Mouse (Mus musculus) liver, embryonic 14.5 days (tissue): Measurements from ENCODE around the gene 1700025C18Rik. TPM values are rescaled to one million over a fixed set of nuclear protein-coding genes. Genes with fewer than 3 reads are reported as not detected.

Source experiments
- ATAC-seq: fragments of 200-750 bp; cut with Nextera tagmentation; 2 replicates; pipeline ENCODE4 v1.8.0; 2017; ENCODE audit warnings: moderate number of reproducible peaks, mild to moderate bottlenecking, moderate library complexity; ENCODE audit not compliant: insufficient read depth
- DNase-seq, 3 experiments: peaks; one replicate each; pipeline ENCODE4 v3.0.0-alpha.2; 2012 to 2013; ENCODE audit warnings: low read depth in 3 of 3, low spot score in 3 of 3
- H3K27ac ChIP-seq: fragments of 300-500 bp; sonication (generic); 2 replicates; pipeline ENCODE4 v1.5.1; 2014; ENCODE audit warnings: moderate library complexity, mild to moderate bottlenecking, control low read depth, inconsistent platforms
- H3K27me3 ChIP-seq: fragments of 300-500 bp; sonication (generic); 2 replicates; pipeline ENCODE4 v1.6.1; 2014; ENCODE audit warnings: mild to moderate bottlenecking, low read length, moderate library complexity; ENCODE audit not compliant: control insufficient read depth, insufficient read depth
- H3K36me3 ChIP-seq: fragments of 300-500 bp; sonication (generic); replicated peaks from 2 replicates; pipeline ENCODE4 v1.6.1; 2014; ENCODE audit warnings: low read depth; ENCODE audit not compliant: control insufficient read depth, insufficient read depth
- H3K4me1 ChIP-seq, 2 experiments: fragments of 200-500 bp in 1 of 2; fragments of 300-500 bp in 1 of 2; sonication (generic) in 1 of 2; replicated peaks; 2 replicates each; pipeline ENCODE4 v1.6.1; 2012 to 2014; ENCODE audit warnings: antibody characterized with exemption in 1 of 2, inconsistent platforms in 1 of 2, low read length in 1 of 2; ENCODE audit not compliant: control insufficient read depth in 2 of 2, insufficient read depth in 2 of 2
- H3K4me2 ChIP-seq: fragments of 300-500 bp; sonication (generic); 2 replicates; pipeline ENCODE4 v1.6.1; 2014; ENCODE audit warnings: low read depth, mild to moderate bottlenecking, control low read depth, moderate library complexity
- H3K4me3 ChIP-seq, 2 experiments: fragments of 200-500 bp in 1 of 2; fragments of 300-500 bp in 1 of 2; sonication (generic) in 1 of 2; 2 replicates each; pipeline ENCODE4 v1.5.1; 2012 to 2014; ENCODE audit warnings: low read depth in 2 of 2, low read length in 2 of 2, mild to moderate bottlenecking in 2 of 2, control low read depth in 1 of 2, inconsistent platforms in 1 of 2, moderate library complexity in 1 of 2; ENCODE audit not compliant: insufficient read depth in 1 of 2
- H3K9ac ChIP-seq: fragments of 300-500 bp; sonication (generic); replicated peaks from 2 replicates; pipeline ENCODE4 v1.6.1; 2014; ENCODE audit warnings: mild to moderate bottlenecking, control low read depth, moderate library complexity
- H3K9me3 ChIP-seq: fragments of 300-500 bp; sonication (generic); 2 replicates; pipeline ENCODE4 v1.6.1; 2016; ENCODE audit warnings: low read length, mixed read lengths; ENCODE audit not compliant: control insufficient read depth
- CTCF ChIP-seq: IDR thresholded peaks from 2 replicates; pipeline ENCODE4 v1.5.1; 2016; ENCODE audit warnings: antibody characterized with exemption, low read depth, control low read depth
- EP300 ChIP-seq: IDR thresholded peaks from 2 replicates; pipeline ENCODE4 v1.6.1; 2016; ENCODE audit warnings: antibody characterized with exemption, low read depth
- WGBS: fragments of 180-500 bp; shearing (Covaris S2); extraction: QIAGEN DNeasy Blood & Tissue Kit; methylation state at CpG from one replicate; pipeline ENCODE4 v1.1.7; 2014; ENCODE audit not compliant: insufficient replicate concordance; 5-methylcytosine and 5-hydroxymethylcytosine counted together
- polyA plus RNA-seq, 2 experiments: library from polyadenylated mRNA; depleted of rRNA in 1 of 2; stranded (reverse) in 1 of 2; unstranded in 1 of 2; fragments of >200 nt; fragmentation: Nextera tagmentation in 1 of 2; extraction: Ambion mirVana in 1 of 2; gene quantifications; 2 replicates each; pipeline versions ENCODE4 v1.2.1 to v1.2.3; 2012 to 2014

Gene 1700025C18Rik
- polyA plus RNA-seq, 2 experiments, result not detected

DNA sequence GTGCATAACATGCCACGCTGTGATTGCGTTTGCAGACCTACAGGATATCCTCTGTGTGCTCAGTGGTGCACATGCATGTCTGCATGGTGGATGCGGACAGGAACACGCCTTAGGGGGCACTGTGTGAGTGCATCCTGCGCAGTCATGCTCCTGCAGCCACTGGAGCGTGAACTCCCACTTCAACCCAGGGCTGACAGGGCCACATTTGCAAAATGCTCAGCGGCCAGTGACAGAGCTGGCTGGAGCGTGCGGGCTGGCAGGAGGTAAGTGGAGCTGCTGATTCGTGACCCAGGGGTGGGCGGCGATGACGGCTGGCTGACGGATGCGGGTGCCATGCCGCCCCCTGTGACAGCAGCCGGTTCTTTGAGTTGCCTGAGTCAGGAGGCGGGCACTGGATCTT lies 16.0 kb upstream of the 1700025C18Rik start:
- Histone ChIP-seq H3K27me3 (peaks cover 14% of the 10 kb centered on the region), H3K27ac (no peak overlapping the region), H3K9ac (no peak overlapping the region), H3K4me3 (no peak overlapping the region), H3K9me3 (no peaks in the 10 kb centered on the region), H3K4me2 (no peak overlapping the region), H3K36me3 (no peaks in the 10 kb centered on the region), H3K4me1 (no peaks in the 10 kb centered on the region)
- no peak for DNase-seq
- 27% methylated on average over 18 of the region's 18 CpGs for WGBS
- ATAC-seq, result no peak
- TF ChIP-seq CTCF, result no peak
- TF ChIP-seq EP300, result no peak

GRCm38 (mm10) chr2:165105513-165106079 lies 15.0 kb upstream of the 1700025C18Rik start:
- H3K27me3 ChIP-seq, result peaks cover 4% of the 10 kb centered on the region

DNA sequence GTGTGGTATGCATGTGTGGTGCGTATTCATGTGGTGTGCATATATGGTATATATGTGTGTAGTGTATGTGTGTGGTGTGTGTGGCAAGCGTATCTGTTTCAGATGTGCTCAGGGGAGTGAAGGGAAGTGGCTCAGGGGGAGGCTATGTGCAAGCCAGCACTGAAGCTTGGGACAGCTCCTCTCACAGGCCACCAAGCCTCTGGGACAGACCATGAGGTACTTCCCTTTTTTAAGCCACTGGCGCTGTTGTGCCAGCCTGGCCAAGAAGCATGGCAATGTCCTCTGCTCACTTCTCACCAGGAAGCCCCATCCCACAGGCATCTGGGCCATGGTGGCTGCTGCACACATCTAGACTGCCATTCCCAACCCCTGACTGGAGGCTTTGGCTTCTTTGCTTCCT lies 12.4 kb upstream of the 1700025C18Rik start:
- Histone ChIP-seq H3K27ac (no peak overlapping the region), H3K4me3 (no peak overlapping the region), H3K9ac (no peak overlapping the region), H3K9me3 (no peaks in the 10 kb centered on the region), H3K4me1 (no peaks in the 10 kb centered on the region), H3K4me2 (no peak overlapping the region), H3K36me3 (no peaks in the 10 kb centered on the region), H3K27me3 (no peaks in the 10 kb centered on the region)
- DNase-seq, result no peak
- 47% methylated on average over 3 of the region's 3 CpGs for WGBS
- no peak for TF ChIP-seq EP300
- TF ChIP-seq CTCF, result no peak
- ATAC-seq, result no peak

More at GRCm38 (mm10) chr2:165105513-165106079, 15.0 kb upstream of the 1700025C18Rik start:
- Histone ChIP-seq H3K36me3 (no peaks in the 10 kb centered on the region), H3K4me1 (no peaks in the 10 kb centered on the region), H3K4me2 (no peak overlapping the region), H3K27ac (no peak overlapping the region), H3K9ac (no peak overlapping the region), H3K4me3 (no peak overlapping the region), H3K9me3 (no peaks in the 10 kb centered on the region)
- ATAC-seq (no peak), DNase-seq (no peak)
- TF ChIP-seq CTCF (no peak), EP300 (no peak)
- 57% methylated on average over 16 of the region's 16 CpGs for WGBS

DNA sequence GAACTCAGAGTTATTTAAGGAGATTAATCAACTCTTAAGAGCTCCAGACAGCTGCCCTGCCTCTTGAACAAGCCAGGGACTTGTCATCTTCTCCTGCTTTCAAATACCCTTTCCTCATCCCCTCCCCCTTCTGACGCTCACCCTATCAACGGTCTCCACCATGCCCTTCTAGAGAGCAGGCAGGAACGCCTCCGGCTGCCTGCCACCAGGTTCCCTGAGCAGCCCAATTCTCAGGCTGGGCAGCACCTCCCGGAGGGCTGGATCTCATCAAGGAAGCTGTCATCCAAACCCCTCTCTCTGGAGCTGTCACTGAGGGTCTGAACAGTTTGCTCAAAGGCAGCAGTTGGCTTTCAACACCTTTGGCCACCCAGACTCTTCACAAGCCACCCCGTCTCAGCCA lies 10.2 kb upstream of the 1700025C18Rik start:
- 10% methylated on average over 6 of the region's 6 CpGs for WGBS
- ATAC-seq (no peak), DNase-seq (no peak)
- no peaks in the 10 kb centered on the region for H3K27me3 ChIP-seq
- H3K9ac ChIP-seq, result no peak overlapping the region
- H3K27ac ChIP-seq, result no peak overlapping the region
- no peaks in the 10 kb centered on the region for H3K36me3 ChIP-seq
- H3K4me3 ChIP-seq, result no peak overlapping the region
- no peak overlapping the region for H3K4me2 ChIP-seq
- H3K4me1 ChIP-seq, result no peaks in the 10 kb centered on the region
- H3K9me3 ChIP-seq, result no peaks in the 10 kb centered on the region
- TF ChIP-seq EP300 (no peak), CTCF (no peak)

- H3K4me3 ChIP-seq, result no peak overlapping the region
- no peak overlapping the region for H3K27ac ChIP-seq
- DNase-seq (no peak), ATAC-seq (no peak)
- no peak overlapping the region for H3K9ac ChIP-seq
- no peak overlapping the region for H3K4me2 ChIP-seq
- no peaks in the 10 kb centered on the region for H3K4me1 ChIP-seq
- H3K36me3 ChIP-seq, result no peaks in the 10 kb centered on the region
- no peaks in the 10 kb centered on the region for H3K9me3 ChIP-seq
- no peak for TF ChIP-seq CTCF
- no peak for TF ChIP-seq EP300
- 44% methylated on average over 3 of the region's 3 CpGs for WGBS
- no peaks in the 10 kb centered on the region for H3K27me3 ChIP-seq
Observed at GRCm38 (mm10) chr2:165098861-165099260, 8.3 kb upstream of the 1700025C18Rik start.
